Mouse (Mus musculus) frontal cortex, adult (tissue): ENCODE data around the gene Ttyh3.
"Not testable (repeated sequence)": the region's sequence is repeated elsewhere in the genome, so short reads cannot be mapped to it uniquely, and the experiment has no call there.

Source experiments
- ATAC-seq: cut with Nextera tagmentation; 2 replicates; pipeline ENCODE4 v1.9.2; 2017; ENCODE audit warnings: mild to moderate bottlenecking, moderate library complexity, mixed read lengths; ENCODE audit not compliant: low TSS enrichment

Gene Ttyh3

DNA sequence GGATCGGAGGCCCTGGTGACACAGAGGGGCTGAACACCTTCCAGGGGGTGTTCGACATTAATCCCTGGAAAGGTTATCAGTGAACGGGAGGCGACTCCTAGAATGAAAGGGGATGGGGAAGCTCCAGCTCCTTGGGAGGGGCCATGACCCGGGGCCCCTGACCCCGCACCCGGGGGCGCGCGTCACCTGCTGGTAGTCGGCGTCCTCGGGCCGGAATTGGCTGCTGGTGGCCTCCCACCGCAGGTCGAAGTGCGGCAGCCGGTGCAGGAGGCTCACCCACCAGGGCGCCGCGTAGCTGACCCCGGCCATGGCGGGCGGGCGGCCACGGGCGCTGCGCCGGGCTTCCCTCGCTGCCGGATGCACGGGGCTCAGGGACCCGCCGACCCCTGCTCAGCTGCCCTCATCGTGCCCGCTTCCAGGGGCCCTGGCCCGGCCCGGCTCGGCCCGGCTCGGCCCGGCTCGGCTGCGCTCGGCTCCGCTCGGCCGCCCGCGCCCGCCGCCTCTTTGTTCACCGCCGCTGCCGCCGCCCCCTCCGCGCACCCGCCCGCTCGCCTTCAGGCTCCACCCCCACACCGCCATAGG lies at the start of gene Ttyh3:
Gene Ttyh3 (minus strand): TSS at position 513 of the 582 bp plus-strand sequence.
- ATAC-seq: no peak

DNA sequence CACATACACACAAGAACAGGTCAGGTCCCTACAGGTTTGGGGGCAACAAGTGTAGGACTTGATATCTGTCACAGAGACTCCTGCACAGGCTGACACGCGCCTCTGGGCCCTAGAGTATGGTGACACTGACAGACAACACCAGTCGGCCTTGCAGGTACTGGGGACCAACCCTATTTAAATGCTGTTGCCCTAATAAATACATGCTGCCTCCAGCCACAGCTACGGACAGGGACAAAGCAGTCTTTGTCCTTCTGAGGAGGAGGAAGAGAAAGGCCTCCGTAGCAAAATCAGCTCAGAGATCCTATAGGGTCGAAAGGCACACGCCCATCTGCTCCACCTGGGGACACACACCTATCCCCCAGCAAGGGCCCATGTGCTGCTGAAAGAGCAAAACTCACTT lies 47.2 kb upstream of the Ttyh3 start:
- no peak for ATAC-seq

DNA sequence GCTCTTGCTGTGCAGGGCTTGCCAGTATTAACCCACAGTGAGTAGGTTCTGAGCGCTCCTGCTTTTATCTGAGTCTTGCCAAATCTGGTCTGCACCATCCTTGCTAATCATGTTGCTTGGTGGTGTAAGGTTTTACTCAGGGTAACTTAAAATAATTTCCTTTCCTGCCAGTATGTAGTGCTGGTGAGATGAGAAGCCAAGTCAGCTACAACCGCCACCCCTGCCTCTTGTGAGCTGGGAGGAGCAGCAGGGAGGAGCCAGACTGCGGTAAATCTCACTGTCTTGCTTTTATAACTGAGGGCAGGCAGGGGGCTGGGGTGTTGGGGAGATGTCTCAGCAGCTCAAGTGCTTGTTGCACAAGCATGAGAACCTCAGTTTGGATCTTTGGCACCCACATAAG lies 39.6 kb upstream of the Ttyh3 start:
- ATAC-seq: peak; percentile 69

DNA sequence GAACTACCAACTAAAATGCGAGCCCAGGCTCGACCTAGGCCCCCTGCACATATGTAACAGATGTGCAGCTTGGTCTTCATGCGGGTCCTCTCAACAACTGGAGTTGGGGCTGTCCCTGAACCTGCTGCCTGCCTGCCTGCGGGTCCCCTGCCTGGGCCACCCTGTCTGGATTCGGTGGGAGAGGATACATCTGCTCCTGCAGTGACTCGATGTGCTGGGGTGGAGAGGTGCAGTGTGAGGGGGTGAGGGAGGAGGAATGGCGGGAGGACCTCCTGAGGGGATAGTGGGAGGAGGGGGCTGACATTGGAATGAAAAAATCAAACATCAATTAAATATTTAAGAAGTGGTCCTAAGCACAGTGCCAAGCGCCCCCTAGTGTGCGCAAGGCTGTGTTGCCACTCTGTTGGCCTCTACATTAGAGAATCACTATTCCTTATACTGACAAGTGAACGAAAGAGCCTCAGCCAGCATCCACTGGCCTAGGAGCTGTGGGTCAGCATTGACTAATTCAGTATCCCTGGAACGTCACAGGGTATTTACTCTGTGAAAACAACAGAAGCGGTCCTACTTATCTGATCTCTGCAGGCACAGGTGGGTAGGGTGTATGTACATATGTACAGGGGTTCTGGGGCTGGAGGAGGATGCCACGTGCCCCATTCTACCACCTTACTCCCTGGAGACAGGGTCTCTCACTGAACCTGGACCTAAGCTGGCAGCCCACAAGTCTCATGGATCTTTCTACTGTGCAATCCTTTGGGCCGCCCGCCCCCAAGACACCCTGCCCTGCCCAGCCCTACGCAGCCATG lies 35.7 kb upstream of the Ttyh3 start:
- ATAC-seq: peak; percentile 38; the same call in 1 of the 2 replicates

DNA sequence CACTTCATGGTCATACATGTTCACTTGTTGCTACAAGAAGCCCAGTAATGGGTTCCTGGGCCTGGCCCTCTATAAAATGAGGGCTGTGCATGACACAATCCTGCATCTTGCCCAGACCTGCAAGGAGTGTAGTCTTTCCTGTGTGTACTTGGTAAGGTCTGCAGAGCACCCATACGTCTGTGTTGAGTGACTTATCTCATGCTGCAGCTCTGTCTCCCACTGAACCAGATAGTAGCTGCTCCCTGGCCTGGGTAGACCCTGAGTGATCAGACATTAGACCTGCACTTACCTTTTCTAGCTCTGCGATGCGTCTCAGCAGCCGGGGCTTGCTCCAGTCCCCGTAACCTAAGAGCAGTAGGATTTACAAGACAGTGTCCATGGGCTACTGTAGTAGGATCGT lies 33.3 kb upstream of the Ttyh3 start:
- ATAC-seq: no peak

DNA sequence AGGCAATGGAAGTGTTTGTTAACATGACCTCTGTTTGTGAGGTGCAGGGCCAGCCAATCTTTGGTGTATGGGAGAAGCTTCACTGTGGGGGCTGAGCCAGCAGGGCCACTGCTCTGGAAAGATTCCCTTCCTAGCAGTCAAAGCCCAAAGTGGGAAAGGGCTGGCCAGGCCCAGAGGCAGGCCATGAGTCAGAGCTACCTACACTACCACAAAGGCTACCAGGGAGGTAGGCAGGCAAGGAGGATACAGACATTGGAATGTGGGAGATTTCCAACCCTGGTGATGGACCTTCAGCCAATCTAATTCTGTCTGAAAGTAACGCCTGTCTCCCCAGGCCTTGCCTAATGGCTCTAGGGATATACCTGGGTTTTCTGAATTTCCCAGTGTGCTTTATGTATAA lies 32.1 kb upstream of the Ttyh3 start:
- ATAC-seq: no peak

DNA sequence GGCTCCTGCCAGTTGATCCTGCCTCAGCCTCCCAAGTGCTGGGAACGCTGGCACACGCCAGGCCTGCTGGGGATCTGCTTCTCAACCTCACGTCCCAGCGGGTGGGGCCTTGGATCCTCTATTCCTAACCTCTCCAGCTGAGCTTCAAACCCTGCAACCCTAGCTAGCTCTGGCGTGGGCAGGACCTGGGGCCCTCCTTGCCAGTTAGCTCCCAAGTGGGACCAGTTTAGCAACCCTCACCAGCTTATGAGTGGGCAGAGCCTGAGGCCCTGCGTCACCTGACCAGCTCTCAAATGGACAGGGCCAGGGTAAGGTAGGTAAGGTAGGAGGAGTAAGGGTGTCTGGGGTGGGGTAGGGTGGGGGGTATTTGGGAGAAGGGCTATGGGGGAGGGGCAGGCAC lies 31.2 kb upstream of the Ttyh3 start:
- no peak for ATAC-seq

DNA sequence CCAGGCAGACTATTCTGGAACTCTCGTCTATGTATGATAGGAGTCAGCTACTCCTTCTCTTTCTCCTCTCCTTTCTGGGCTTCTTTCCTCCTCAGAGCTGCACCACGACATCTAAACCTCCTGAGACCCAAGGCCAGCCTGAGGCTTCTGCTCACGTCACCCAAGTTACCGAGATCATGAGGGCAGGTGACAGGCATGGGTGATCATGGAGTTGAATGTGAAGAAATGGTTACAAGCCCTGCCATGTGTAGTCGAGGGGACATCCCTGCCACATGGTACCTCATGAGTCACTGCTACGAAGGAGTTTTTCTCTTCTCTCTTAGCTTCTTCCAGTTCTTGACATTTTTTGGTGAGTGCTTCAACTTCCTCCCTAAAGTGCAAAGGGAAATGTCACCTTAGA lies 28.3 kb upstream of the Ttyh3 start:
- ATAC-seq: no peak

DNA sequence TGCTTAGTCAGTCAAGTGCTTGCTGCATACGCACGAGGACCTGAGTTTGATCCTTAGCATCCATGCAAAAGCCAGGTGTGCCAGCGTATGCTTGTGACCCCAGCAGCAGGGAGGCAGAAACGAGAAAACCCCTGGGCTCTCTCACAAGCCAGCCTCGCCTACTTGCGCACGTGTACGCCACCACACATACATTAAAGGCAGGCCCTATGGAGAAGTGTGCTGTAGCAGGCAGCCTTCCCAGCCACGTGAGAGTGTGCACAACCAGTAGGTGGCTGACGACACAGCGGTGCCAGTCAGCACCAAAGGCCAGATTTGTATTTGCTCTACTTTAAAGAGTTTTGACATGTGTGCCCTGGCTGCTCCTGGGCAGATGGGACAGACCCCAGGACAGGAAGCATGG lies 26.8 kb upstream of the Ttyh3 start:
- peak; percentile 65; the same call in 1 of the 2 replicates for ATAC-seq

DNA sequence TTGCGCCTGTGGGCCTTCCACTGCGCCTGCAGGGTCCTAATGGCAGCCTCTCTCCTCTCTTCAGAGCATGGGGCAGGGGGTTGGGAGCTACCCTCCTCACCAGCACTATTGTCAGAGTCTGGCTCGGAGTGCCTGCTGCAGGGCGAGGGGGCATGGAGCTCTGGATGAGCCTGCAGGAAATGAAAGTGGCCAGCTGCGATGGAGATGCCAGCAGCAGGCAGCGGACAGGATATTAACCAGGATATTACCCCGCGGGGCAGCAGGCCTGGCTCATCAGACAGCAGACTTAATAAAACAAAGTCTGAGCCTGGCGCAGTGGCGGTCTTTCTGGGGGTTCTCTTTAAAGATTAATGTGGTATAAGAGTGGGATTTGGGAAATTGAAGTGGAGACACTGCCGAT lies 26.2 kb upstream of the Ttyh3 start:
- ATAC-seq: no peak

DNA sequence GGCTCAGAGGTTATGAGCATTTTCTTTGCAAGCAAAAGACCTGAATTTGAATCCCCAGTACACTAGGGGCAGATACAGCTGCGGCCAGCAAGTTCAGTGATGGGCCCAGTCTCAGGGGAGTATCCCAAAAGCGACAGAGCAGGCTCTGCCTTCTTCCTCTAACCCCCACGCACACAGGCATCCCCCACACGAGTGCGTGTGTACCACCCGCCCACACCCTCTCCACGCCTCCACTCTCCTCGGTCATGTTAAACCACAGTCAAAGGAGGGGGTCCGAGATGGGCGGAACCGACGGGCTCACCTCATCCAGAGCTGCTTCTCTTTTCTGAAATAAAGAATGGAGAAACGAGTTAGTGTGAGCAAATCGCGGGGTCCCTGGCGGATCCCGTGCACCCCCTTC lies 25.2 kb upstream of the Ttyh3 start:
- ATAC-seq: no peak

DNA sequence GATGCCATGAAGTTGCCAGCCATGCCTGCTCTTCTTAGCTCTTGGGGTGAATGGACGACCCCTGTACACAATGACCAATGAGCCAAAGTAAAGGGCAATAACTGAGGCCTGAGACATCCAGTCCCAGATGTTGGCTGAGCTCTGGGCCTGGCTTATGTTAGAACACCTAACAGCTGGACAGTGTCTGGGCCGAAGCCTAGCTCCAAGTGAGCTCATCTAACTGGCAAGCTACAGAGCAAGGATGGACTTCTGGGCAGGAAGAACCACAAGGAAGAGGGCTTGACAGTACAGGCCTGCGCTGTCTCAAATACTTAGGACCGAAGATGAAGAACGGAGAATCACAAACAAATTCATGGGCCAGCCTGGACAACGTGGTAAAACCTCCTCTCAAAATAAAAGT lies 23.8 kb upstream of the Ttyh3 start:
- not testable (repeated sequence) for ATAC-seq

DNA sequence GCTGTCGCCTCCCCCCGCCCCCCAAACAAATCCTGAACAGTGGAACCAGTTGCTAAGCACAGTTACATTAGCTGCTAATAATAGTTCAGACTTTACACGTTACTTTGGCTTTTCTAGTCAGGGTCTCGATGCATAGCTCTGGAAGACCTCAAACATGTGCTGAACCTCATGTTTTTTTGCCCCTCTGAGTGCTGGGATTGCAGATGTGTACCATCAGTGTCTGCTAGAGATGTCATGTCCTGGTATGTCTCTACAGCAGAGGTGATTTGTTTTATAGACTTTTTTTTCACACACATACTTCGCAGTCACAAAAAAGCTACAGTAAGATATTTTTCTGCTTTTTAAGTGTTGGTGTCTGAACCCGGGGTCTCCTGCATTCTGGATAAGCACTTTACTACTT lies 23.3 kb upstream of the Ttyh3 start:
- no peak for ATAC-seq

DNA sequence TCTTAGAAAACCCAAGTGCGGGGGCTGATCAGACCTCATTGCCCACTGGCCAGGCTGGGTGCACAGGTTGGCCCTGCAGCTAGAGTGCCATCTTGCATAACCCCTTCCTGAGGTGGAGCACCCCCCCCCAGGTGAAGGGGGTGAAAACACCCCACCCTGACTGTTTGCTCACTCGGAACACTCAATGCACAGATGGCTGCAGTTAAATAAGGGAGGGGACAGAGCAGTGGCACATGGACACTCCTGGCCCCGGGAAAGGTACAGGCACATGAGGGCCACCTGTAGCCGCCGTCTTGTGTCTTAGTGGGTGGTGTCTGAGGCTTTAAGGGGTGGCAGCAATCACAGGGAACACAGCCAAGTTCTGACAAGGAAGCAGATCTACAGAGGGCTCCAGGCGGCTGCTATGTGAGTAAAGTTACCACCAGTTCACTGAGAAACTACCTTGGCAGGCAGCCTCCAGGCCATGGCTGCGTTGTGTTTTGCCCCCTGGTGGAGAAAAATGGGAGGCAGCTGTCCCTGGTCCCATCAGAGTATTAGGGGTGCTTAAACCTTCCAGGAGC lies 14.9 kb upstream of the Ttyh3 start:
- 0 out of 2 replicates have a peak, but pooled peaks have one; percentile 13 for ATAC-seq

DNA sequence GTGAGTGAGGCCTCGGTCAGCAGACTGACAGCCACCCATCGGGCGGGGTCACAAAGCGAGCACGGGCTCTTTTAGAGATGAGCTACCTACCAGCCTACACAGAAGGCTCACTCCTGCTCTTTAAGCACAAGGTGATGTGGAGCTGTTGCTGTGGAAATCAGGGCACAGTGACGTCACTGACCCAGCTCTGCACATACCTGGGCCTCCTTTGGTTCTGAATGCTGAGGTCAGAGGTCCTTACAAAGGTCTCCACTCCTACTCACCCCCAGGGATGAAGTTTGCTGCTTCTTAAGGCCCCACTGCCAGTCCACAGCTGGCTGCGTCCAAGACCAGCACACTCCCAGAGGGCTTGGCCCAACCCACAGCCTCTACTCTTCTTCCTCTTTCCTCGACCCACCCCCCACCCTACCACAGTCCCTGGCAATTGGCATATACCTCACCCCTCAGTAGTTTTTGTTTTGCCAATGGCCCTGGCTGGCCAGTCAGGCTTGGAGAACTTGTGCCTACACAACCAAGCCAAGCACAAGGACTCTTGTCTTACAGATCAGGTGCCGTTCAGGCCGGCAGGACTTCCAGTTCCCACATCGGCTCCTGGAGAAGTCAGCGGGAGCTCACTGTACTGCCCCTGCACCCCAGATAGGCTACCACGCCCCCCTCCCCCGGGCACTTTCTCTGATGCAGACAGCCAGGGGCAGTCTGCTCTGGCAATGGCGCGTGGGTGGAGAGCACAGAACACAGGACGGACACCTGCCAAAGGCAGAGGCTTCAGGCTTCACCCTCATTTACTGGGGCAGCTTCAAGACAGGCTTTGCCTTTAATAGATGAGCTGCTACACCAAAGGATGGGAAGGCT lies 14.1 kb upstream of the Ttyh3 start:
- ATAC-seq: no peak

DNA sequence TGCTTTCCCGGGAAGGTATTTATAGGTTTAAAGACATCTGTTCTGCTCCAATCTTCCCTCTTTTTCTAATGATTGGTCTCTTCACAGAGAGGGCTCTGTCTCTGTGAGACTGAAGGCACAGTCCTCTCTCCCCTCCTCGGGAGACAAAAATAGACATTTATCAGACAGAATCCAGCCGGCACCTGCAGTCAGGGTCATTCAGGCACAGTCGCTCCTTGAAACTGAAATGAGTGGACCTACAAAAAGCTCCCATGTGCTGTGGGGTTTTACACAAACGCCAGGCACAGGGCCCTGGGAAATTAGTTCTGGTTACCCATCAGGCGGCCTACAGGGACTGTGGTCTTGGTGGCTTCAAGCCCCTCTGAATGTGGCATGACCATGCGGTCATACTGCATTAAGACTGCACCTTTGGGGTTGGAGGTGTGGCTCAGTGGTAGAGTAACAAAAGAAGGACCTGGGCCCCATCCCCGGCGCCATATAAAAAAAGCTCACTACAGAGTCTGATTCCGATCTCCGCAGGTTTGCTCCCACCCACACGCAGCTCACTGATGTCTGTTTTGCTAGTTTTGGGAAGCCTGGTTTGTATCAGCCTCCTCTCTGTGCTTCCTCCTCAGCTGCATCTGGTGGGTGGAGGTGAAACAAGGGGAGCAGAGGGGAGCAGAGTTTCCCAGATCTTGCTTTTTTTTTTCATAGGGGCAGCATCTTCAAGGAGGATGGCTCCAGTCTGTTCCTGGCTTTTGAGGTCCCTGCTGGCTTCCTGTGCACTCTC lies 13.2 kb upstream of the Ttyh3 start:
- peak; percentile 45 for ATAC-seq

DNA sequence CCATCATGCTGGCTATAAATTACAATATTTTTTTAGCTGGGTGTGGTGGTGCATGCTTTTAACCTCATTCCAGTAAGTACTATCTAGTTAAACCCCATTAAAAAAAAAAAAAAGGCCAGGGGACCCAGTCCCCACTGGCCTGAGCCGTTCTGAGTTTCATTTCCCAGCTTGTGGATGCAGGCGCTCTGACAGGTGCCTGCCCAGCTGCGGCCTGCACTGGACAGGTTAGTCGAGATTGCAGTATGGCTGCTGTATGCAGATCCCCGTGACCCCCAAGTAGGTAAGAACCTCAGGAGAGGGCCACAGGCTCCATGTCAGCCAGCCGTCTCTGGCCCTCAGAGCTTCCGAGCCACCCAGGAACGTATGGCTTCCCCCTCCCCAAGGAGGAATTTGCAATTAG lies 12.6 kb upstream of the Ttyh3 start:
- no peak for ATAC-seq

DNA sequence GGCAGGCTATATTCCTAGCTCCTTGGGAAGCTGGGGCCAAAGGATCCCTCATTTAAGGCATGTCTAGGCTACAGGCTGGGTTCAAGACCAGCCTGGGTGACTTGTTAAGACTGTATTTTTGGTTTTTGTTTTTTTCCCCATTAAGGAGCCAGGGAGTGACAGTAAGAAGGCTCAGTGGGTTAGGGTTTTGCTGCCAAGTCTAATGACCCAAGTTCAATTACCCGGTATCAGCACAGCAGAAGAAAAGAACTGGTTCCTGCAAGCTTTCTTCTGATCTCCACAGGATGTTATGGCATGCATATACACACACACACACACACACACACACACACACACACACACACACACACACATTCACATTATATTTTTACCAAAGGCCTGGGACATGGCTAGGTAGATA lies 11.6 kb upstream of the Ttyh3 start:
- no peak for ATAC-seq

DNA sequence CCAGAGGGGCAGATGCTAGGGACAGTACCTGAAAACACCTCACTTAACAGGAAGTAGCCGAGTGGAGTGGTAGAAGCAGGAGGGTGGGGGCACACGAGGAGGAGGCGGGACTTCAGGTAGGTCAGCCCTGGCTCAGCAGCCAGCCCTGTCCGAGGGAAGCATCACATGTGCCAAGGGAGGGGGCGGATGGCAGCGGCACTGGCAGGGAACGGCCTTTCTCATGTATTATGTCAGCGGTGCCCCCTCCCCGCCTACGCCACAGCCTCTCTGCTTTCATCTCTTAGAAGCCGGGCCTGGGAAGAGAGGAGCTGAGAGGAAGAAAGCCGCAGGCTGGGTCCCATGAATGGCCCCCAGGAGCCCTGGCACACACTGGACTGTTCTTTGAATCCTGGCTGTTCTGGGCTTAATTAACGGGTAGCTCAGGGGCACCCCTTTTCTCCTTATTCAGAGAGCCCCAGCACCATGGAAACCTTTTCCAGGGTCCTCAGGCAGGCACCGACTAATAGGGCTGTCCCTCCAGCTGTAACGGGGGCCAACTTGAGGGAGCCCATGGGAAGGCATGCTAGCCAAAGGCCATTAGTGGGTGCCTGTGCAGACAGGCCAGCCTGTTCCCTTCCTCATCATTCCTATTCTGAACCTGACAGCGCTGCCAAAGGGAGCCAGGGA lies 10.9 kb upstream of the Ttyh3 start:
- ATAC-seq: peak; percentile 50

DNA sequence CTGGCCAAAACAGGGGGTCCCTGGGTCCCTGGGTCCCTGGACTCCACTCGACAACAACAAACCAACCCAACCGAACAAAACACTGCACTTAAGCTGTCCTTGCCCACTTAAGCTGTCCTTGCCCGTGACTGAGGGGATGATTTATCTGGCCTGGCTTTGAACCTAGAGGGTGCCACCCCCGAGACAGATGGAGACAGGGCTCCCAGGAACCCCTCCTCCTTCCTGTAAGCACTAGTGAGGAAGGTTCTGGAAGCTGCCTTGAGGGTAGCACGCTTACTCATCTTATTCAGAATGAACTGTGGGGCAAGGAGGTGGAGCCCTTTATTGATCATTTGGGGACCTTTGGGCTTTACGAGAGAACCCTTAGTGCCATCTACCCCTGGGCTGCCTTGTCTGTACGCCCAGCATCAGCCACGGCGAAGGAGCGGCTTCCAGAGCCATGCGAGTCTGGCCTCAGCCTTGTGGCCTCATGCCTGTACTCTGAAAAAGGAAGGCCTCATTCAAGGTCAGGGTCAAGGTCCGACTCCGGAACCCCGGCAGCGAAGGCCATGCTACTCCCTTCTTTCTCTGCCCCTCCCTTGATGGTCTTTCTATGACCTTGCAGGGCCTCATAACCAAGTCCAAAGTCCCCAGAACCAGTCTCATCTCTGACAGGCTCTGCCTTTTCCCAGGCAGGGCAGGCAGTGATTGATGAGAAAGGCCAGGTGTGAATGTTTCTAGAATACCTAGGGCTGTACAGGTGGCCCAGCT lies 5.4 kb upstream of the Ttyh3 start:
- no peak for ATAC-seq
